7 mouse cellular contexts compared by ENCODE assay signal in the genomic region with DNA sequence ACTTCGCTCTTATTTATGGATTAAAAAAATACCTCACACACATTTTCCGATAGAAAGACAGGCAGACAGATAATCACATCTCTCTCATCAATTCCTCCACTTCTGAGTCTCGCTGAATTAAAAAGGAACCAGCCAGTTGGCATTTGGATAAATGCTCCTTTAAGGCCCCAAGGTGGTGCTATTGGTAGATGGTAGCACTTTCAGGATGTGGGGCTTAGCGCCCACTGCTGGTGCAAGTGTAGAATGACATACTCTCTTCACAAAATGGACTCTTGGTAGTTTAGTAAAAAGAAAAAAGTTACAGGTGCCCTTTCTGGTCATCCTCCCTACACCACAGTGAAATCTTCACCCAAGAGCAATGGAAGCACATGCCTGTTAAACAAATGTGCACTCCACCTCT. TPM values are rescaled to one million over a fixed set of nuclear protein-coding genes. Genes with fewer than 3 reads are reported as not detected.
A peak's percentile ranks its signal among the peaks of the same experiment; 100 is the strongest.
DNase-seq lines count a peak whose midpoint lies in the region; ATAC-seq and TF ChIP-seq lines count a peak whose summit lies in the region.

No protein-coding gene starts in this region.

- ATAC-seq in forebrain, embryonic 11.5 days (replicated peaks; ENCODE audit: low FRiP score), result peak; percentile 47; the same call in 1 of the 2 replicates
- peak; percentile 36; the same call in 1 of the 2 replicates for ATAC-seq in kidney, postnatal 0 days (replicated peaks; ENCODE audit: low FRiP score, low read depth)

- H3K27me3 ChIP-seq in forebrain, embryonic 11.5 days (ENCODE audit: control insufficient read depth, insufficient read depth, low read length), result no peaks in the 10 kb centered on the region
- no peaks in the 10 kb centered on the region for H3K27me3 ChIP-seq in kidney, postnatal 0 days (ENCODE audit: insufficient read depth, low read length)

- 19% methylated on average over 4 of the region's 4 CpGs for WGBS in forebrain, embryonic 11.5 days
- WGBS in kidney, postnatal 0 days, result 19% methylated on average over 4 of the region's 4 CpGs
- 32% methylated on average over 4 of the region's 4 CpGs for WGBS in lung, adult 2 months

- no peaks in the 10 kb centered on the region for H3K36me3 ChIP-seq in forebrain, embryonic 11.5 days (ENCODE audit: control insufficient read depth, insufficient read depth, low read length)
- no peaks in the 10 kb centered on the region for H3K36me3 ChIP-seq in kidney, postnatal 0 days (ENCODE audit: insufficient read depth, low read length)

- peak; percentile 97 for TF ChIP-seq CTCF in bone marrow macrophage, adult 2 months (IDR thresholded peaks at IDR 0.05; ENCODE audit: low read depth, low read length)
- peak; percentile 99 for TF ChIP-seq CTCF in kidney, postnatal 0 days (IDR thresholded peaks at IDR 0.05; ENCODE audit: low read depth)
- TF ChIP-seq CTCF in lung, adult 2 months (IDR thresholded peaks at IDR 0.05; ENCODE audit: insufficient read depth, low read length), result peak; percentile 81

- no peaks in the 10 kb centered on the region for H3K9me3 ChIP-seq in forebrain, embryonic 11.5 days (ENCODE audit: control insufficient read depth, low read length)
- H3K9me3 ChIP-seq in kidney, postnatal 0 days (replicated peaks; ENCODE audit: low read length), result no peaks in the 10 kb centered on the region

- DNase-seq in 416B (ENCODE audit: low read depth), result peak; percentile 81
- DNase-seq in CD4-positive helper T cell, adult 2 months (ENCODE audit: low read depth, low spot score), result peak; percentile 57
- peak; percentile 74 for DNase-seq in forebrain, embryonic 11.5 days (ENCODE audit: low spot score)
- DNase-seq in kidney, postnatal 0 days (ENCODE audit: low spot score), result peak; percentile 82
- DNase-seq in lung, adult 2 months, result peak; percentile 19
- DNase-seq in right cerebral cortex, postnatal 10 days (ENCODE audit: low spot score in 2 of 2), result peak; percentile 68 to 78

- TF ChIP-seq POLR2A in bone marrow macrophage, adult 2 months (IDR thresholded peaks at IDR 0.05; ENCODE audit: borderline replicate concordance, low read depth, low read length), result no peak
- TF ChIP-seq POLR2A in lung, adult 2 months (IDR thresholded peaks at IDR 0.05; ENCODE audit: borderline replicate concordance, extremely low read depth, low read depth, low read length), result no peak

- no peak overlapping the region for H3K4me3 ChIP-seq in bone marrow macrophage, adult 2 months (ENCODE audit: insufficient read depth, low read length)
- no peak overlapping the region for H3K4me3 ChIP-seq in forebrain, embryonic 11.5 days (ENCODE audit: low read depth, low read length)
- H3K4me3 ChIP-seq in kidney, postnatal 0 days (replicated peaks; ENCODE audit: low read depth, low read length), result no peak overlapping the region
- no peak overlapping the region for H3K4me3 ChIP-seq in lung, adult 2 months (replicated peaks; ENCODE audit: extremely low read depth, low read depth, low read length)

- no peak overlapping the region for H3K9ac ChIP-seq in forebrain, embryonic 11.5 days (ENCODE audit: low read length)
- H3K9ac ChIP-seq in kidney, postnatal 0 days (ENCODE audit: low read depth, low read length), result no peak overlapping the region

- H3K4me1 ChIP-seq in bone marrow macrophage, adult 2 months (ENCODE audit: control insufficient read depth, insufficient read depth, low read length), result no peaks in the 10 kb centered on the region
- H3K4me1 ChIP-seq in forebrain, embryonic 11.5 days (replicated peaks; ENCODE audit: control insufficient read depth, insufficient read depth, low read length), result no peaks in the 10 kb centered on the region
- H3K4me1 ChIP-seq in kidney, postnatal 0 days (replicated peaks; ENCODE audit: insufficient read depth, low read length), result no peaks in the 10 kb centered on the region
- H3K4me1 ChIP-seq in lung, adult 2 months (ENCODE audit: control insufficient read depth, insufficient read depth, low read length), result no peaks in the 10 kb centered on the region

- no peak overlapping the region for H3K27ac ChIP-seq in bone marrow macrophage, adult 2 months (ENCODE audit: insufficient read depth, low read depth, low read length)
- H3K27ac ChIP-seq in forebrain, embryonic 11.5 days (ENCODE audit: low read depth, low read length), result no peak overlapping the region
- no peak overlapping the region for H3K27ac ChIP-seq in kidney, postnatal 0 days

- no peak overlapping the region for H3K4me2 ChIP-seq in forebrain, embryonic 11.5 days (ENCODE audit: low read depth, low read length, severe bottlenecking)
- no peak overlapping the region for H3K4me2 ChIP-seq in kidney, postnatal 0 days (ENCODE audit: low read length)

RNA-seq across cellular contexts. Expression of a gene that starts 37.1 kb away (rescaled TPM):
- polyA plus RNA-seq in bone marrow macrophage, adult 2 months (2012; ENCODE audit: insufficient read depth, insufficient read length, missing spikeins), result not detected in 2 replicates
- polyA plus RNA-seq in forebrain, embryonic 11.5 days (2014; fragmentation: Nextera tagmentation; extraction: Ambion mirVana), result 40.9 and 43.0 TPM in 2 replicates
- polyA plus RNA-seq in kidney, postnatal 0 days (2015; fragmentation: Nextera tagmentation; extraction: Ambion mirVana), result 8.3 and 8.4 TPM in 2 replicates
- 0.43 and 0.81 TPM in 2 replicates for polyA plus RNA-seq in lung, adult 2 months (2012; rRNA removed)

Comparison
In these comparisons a context has a peak if more than half of its experiments do, and no peak if none do; other contexts are left out.
1. DNase-seq: peak in every context shown above with its lines; median percentile 82 in kidney, postnatal 0 days; 81 in 416B; 74 in forebrain, embryonic 11.5 days; 73 in right cerebral cortex, postnatal 10 days; 57 in CD4-positive helper T cell, adult 2 months; 19 in lung, adult 2 months.